Mouse (Mus musculus): ENCODE results near the gene Pgm5. TPM values are rescaled to one million over a fixed set of nuclear protein-coding genes. Genes with fewer than 3 reads are reported as not detected.

The Pgm5 gene
- total RNA-seq, 2 experiments from 2014 or later = 3.7 to 7.0 TPM

GRCm38 (mm10) chr19:24637988-24638387 lies 223.7 kb downstream of the Pgm5 start:
- intact Hi-C loops (cut with DNase I) = no loop called here
- no peak for DNase-seq (ENCODE audit: low spot score in 2 of 2)

DNA sequence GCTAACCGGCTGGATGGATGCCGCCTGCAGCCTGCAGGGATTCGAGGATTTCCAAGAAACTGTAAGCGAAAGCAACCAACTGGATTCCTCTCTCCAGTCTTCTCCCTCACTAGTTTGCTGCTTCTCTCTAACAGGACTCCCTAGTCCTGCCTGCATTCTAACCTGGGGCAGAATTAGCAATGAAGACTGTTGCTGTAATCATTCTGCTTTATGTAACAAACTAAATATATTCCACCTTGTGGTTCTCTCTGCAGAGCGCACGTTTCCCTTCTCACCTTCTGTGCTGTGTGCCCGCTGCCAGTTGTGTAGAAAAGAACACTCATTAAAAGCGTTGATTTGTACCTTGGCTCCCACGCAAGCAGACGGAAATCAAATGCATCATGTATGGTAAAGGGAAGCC lies 225.0 kb downstream of the Pgm5 start:
- intact Hi-C loops (cut with DNase I) = no loop called here

GRCm38 (mm10) chr19:24634602-24635001 lies 227.1 kb downstream of the Pgm5 start:
- intact Hi-C loops (cut with DNase I) = loop anchor here (5.0 kb wide), 3 partner anchors 77 to 332 kb away; partner anchors contain the start of gene Pip5k1b
- peak; percentile 54 to 56 for DNase-seq (ENCODE audit: low spot score in 2 of 2)

More for the DNA sequence above, 225.0 kb downstream of the Pgm5 start:
- peak; percentile 11 to 32 for DNase-seq (ENCODE audit: low spot score in 2 of 2)

Other genes with a start within 250 kb of the Pgm5 start
- under 1 TPM; 0.23 to 0.42 TPM for gene Tmem252, start 187.8 kb downstream of the Pgm5 start, total RNA-seq (2021)
- 100 to 1,000 TPM; 197 to 206 TPM for gene Gm10053, start 13.8 kb upstream of the Pgm5 start, total RNA-seq (2021)
- gene Foxd4, start 39.3 kb upstream of the Pgm5 start, total RNA-seq (2021) = not detected
- 10 to 100 TPM; 13.8 to 14.8 TPM for gene Cbwd1, start 99.8 kb upstream of the Pgm5 start, total RNA-seq (2021)
- gene Dock8, start 137.7 kb upstream of the Pgm5 start, total RNA-seq (2021) = 1 to 10 TPM; 2.3 to 4.6 TPM